Mouse (Mus musculus) hindbrain, embryonic 12.5 days (tissue): ENCODE results near the gene Ntm. TPM values are rescaled to one million over a fixed set of nuclear protein-coding genes. Genes with fewer than 3 reads are reported as not detected.

Source experiments
- ATAC-seq: fragments of 200-750 bp; cut with Nextera tagmentation; 2 replicates; pipeline ENCODE4 v1.8.0; 2017; ENCODE audit warnings: moderate TSS enrichment; ENCODE audit not compliant: low FRiP score
- H3K27ac ChIP-seq: fragments of 300-500 bp; sonication (generic); 2 replicates; pipeline ENCODE4 v1.5.1; 2016; ENCODE audit warnings: mild to moderate bottlenecking
- H3K27me3 ChIP-seq: fragments of 300-500 bp; sonication (generic); 2 replicates; pipeline ENCODE4 v1.6.1; 2016; ENCODE audit warnings: mild to moderate bottlenecking
- H3K36me3 ChIP-seq: fragments of 300-500 bp; sonication (generic); 2 replicates; pipeline ENCODE4 v1.6.1; 2016; ENCODE audit warnings: mild to moderate bottlenecking
- H3K4me1 ChIP-seq: fragments of 300-500 bp; sonication (generic); 2 replicates; pipeline ENCODE4 v1.6.1; 2016
- H3K4me2 ChIP-seq: fragments of 300-500 bp; sonication (generic); replicated peaks from 2 replicates; pipeline ENCODE4 v1.6.1; 2016; ENCODE audit warnings: mild to moderate bottlenecking
- H3K4me3 ChIP-seq: fragments of 300-500 bp; sonication (generic); 2 replicates; pipeline ENCODE4 v1.5.1; 2016; ENCODE audit warnings: mild to moderate bottlenecking
- H3K9ac ChIP-seq: fragments of 300-500 bp; sonication (generic); 2 replicates; pipeline ENCODE4 v1.6.1; 2016; ENCODE audit warnings: mild to moderate bottlenecking, moderate library complexity
- H3K9me3 ChIP-seq: fragments of 300-500 bp; sonication (generic); replicated peaks from 2 replicates; pipeline ENCODE4 v1.6.1; 2016; ENCODE audit warnings: mild to moderate bottlenecking
- WGBS: fragments of 180-500 bp; shearing (Covaris S2); methylation state at CpG from one replicate; pipeline ENCODE4 v1.1.7; 2016; 5-methylcytosine and 5-hydroxymethylcytosine counted together
- polyA plus RNA-seq: library from polyadenylated mRNA; unstranded; fragments of >200 nt; fragmentation: Nextera tagmentation; extraction: Ambion mirVana; gene quantifications from 2 replicates; pipeline ENCODE4 v1.2.1, GENCODE M21; 2016

Gene Ntm
- polyA plus RNA-seq, 1 experiment from 2014 or later, result 61.3 TPM

- WGBS, result 82% methylated on average over 5 of the region's 5 CpGs
- peaks cover 5% of the 10 kb centered on the region for H3K9me3 ChIP-seq
- no peak for ATAC-seq
- no peak overlapping the region for H3K4me2 ChIP-seq
- peaks cover 9% of the 10 kb centered on the region for H3K4me1 ChIP-seq
- H3K36me3 ChIP-seq, result no peaks in the 10 kb centered on the region
- H3K27ac ChIP-seq, result peak overlapping the region; percentile 30; the same call in 1 of the 2 replicates
- no peaks in the 10 kb centered on the region for H3K27me3 ChIP-seq
- H3K4me3 ChIP-seq, result no peak overlapping the region
- no peak overlapping the region for H3K9ac ChIP-seq
These were observed 832.1 kb downstream of the Ntm start for GRCm38 (mm10) chr9:29130717-29131292.

DNA sequence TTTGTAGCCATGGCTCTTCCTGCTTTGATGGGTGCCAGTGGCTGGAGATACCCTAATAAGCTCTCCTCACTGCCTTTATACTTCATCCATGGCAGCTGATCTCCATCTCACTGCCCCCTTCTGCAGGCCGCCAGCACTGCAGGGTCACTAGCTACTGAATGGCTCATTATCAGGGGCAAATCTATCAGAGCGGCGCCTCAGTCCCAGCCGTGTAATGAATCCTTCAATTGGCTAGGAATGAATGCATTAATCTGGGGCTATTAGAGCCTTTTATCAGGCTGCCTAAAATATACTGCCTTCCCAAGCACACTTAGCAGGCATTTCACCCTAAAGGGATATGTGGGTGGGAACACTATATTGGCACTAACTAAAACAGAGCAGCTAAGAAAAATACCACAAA lies 832.6 kb downstream of the Ntm start:
- Histone ChIP-seq H3K9me3 (peaks cover 5% of the 10 kb centered on the region), H3K36me3 (no peaks in the 10 kb centered on the region), H3K9ac (no peak overlapping the region), H3K4me1 (peaks cover 9% of the 10 kb centered on the region), H3K27ac (peak overlapping the region; percentile 30; the same call in 1 of the 2 replicates), H3K4me2 (no peak overlapping the region), H3K4me3 (no peak overlapping the region), H3K27me3 (no peaks in the 10 kb centered on the region)
- peak; percentile 56; the same call in 1 of the 2 replicates for ATAC-seq
- 37% methylated on average over 4 of the region's 4 CpGs for WGBS

- H3K36me3 ChIP-seq, result no peaks in the 10 kb centered on the region
- no peaks in the 10 kb centered on the region for H3K27me3 ChIP-seq
- H3K4me1 ChIP-seq, result peaks cover 9% of the 10 kb centered on the region
- H3K27ac ChIP-seq, result no peak overlapping the region
- peaks cover 5% of the 10 kb centered on the region for H3K9me3 ChIP-seq
- no peak overlapping the region for H3K4me3 ChIP-seq
- no peak overlapping the region for H3K9ac ChIP-seq
- 94% methylated on average over 2 of the region's 2 CpGs for WGBS
- ATAC-seq, result no peak
- H3K4me2 ChIP-seq, result no peak overlapping the region
These were observed 834.5 kb downstream of the Ntm start for GRCm38 (mm10) chr9:29128416-29128815.

- H3K27me3 ChIP-seq, result no peaks in the 10 kb centered on the region
- no peak overlapping the region for H3K9ac ChIP-seq
- H3K4me1 ChIP-seq, result no peaks in the 10 kb centered on the region
- ATAC-seq, result no peak
- no peak overlapping the region for H3K27ac ChIP-seq
- H3K9me3 ChIP-seq, result no peaks in the 10 kb centered on the region
- no peak overlapping the region for H3K4me2 ChIP-seq
- no peak overlapping the region for H3K4me3 ChIP-seq
- no peaks in the 10 kb centered on the region for H3K36me3 ChIP-seq
- WGBS, result 77% methylated on average over 3 of the region's 3 CpGs
These were observed 838.5 kb downstream of the Ntm start for GRCm38 (mm10) chr9:29124455-29124854.

GRCm38 (mm10) chr9:29123828-29124227 lies 839.1 kb downstream of the Ntm start:
- no peak overlapping the region for H3K4me2 ChIP-seq
- H3K4me1 ChIP-seq, result no peaks in the 10 kb centered on the region
- ATAC-seq, result no peak
- H3K9ac ChIP-seq, result no peak overlapping the region
- no peaks in the 10 kb centered on the region for H3K27me3 ChIP-seq
- H3K9me3 ChIP-seq, result no peaks in the 10 kb centered on the region
- H3K4me3 ChIP-seq, result no peak overlapping the region
- no peaks in the 10 kb centered on the region for H3K36me3 ChIP-seq
- no peak overlapping the region for H3K27ac ChIP-seq
- WGBS, result 83% methylated on average over 2 of the region's 2 CpGs

DNA sequence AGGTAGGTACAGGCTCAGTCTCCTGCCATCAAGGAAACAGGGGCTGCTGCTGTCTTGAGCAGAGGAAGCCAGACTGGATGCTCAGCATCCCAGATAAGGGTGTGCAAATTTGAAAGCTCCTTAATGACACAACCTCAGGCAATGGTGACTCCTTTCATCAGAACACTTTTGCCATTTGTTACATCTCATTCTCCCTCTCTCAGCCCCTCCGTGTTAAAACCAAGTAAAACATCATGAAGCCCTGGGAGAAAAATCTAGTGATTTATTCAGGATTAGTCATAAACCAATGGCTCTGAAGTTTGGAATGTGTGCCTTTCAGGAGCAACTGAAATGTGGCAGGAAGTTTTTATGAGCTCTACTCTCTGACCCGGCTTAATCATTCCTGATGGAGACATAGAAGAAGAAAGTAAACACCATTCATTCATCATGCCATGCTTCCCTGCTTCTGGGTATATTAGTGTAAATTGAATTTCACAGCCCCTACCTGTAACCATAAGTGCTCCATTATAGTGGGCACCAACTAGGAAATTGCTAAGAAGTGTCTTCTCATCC lies 845.3 kb downstream of the Ntm start:
- no peak for ATAC-seq
- Histone ChIP-seq H3K9ac (no peak overlapping the region), H3K27me3 (no peaks in the 10 kb centered on the region), H3K9me3 (no peaks in the 10 kb centered on the region), H3K27ac (no peak overlapping the region), H3K4me2 (no peak overlapping the region), H3K4me3 (no peak overlapping the region), H3K36me3 (no peaks in the 10 kb centered on the region), H3K4me1 (no peaks in the 10 kb centered on the region)
- 80% methylated on average over 2 of the region's 2 CpGs for WGBS

GRCm38 (mm10) chr9:29115337-29115736 lies 847.6 kb downstream of the Ntm start:
- Histone ChIP-seq H3K27me3 (no peaks in the 10 kb centered on the region), H3K36me3 (no peaks in the 10 kb centered on the region), H3K9me3 (no peaks in the 10 kb centered on the region), H3K4me3 (no peak overlapping the region), H3K27ac (no peak overlapping the region), H3K4me1 (no peaks in the 10 kb centered on the region), H3K9ac (no peak overlapping the region), H3K4me2 (no peak overlapping the region)
- WGBS, result 64% methylated on average over 2 of the region's 2 CpGs
- no peak for ATAC-seq

- Histone ChIP-seq H3K4me1 (no peaks in the 10 kb centered on the region), H3K27ac (no peak overlapping the region), H3K27me3 (no peaks in the 10 kb centered on the region), H3K9ac (no peak overlapping the region), H3K4me3 (no peak overlapping the region), H3K36me3 (no peaks in the 10 kb centered on the region), H3K9me3 (no peaks in the 10 kb centered on the region), H3K4me2 (no peak overlapping the region)
- 64% methylated on average over 3 of the region's 3 CpGs for WGBS
- ATAC-seq, result no peak
These were observed 856.2 kb downstream of the Ntm start for GRCm38 (mm10) chr9:29106771-29107170.

GRCm38 (mm10) chr9:29104442-29104841 lies 858.5 kb downstream of the Ntm start:
- WGBS, result 81% methylated on average over 5 of the region's 5 CpGs
- no peaks in the 10 kb centered on the region for H3K4me1 ChIP-seq
- no peak overlapping the region for H3K4me2 ChIP-seq
- H3K9me3 ChIP-seq, result no peaks in the 10 kb centered on the region
- H3K27ac ChIP-seq, result no peak overlapping the region
- H3K27me3 ChIP-seq, result no peaks in the 10 kb centered on the region
- ATAC-seq, result no peak
- H3K36me3 ChIP-seq, result no peaks in the 10 kb centered on the region
- no peak overlapping the region for H3K4me3 ChIP-seq
- H3K9ac ChIP-seq, result no peak overlapping the region

GRCm38 (mm10) chr9:29103993-29104392 lies 858.9 kb downstream of the Ntm start:
- H3K27me3 ChIP-seq, result no peaks in the 10 kb centered on the region
- no peak overlapping the region for H3K9ac ChIP-seq
- no peaks in the 10 kb centered on the region for H3K36me3 ChIP-seq
- H3K9me3 ChIP-seq, result no peaks in the 10 kb centered on the region
- ATAC-seq, result no peak
- H3K4me3 ChIP-seq, result no peak overlapping the region
- H3K4me2 ChIP-seq, result no peak overlapping the region
- no peaks in the 10 kb centered on the region for H3K4me1 ChIP-seq
- WGBS, result 54% methylated on average over 6 of the region's 6 CpGs
- H3K27ac ChIP-seq, result no peak overlapping the region

GRCm38 (mm10) chr9:29100624-29101023 lies 862.3 kb downstream of the Ntm start:
- Histone ChIP-seq H3K4me2 (no peak overlapping the region), H3K27me3 (no peaks in the 10 kb centered on the region), H3K4me1 (no peaks in the 10 kb centered on the region), H3K36me3 (no peaks in the 10 kb centered on the region), H3K9me3 (no peaks in the 10 kb centered on the region), H3K27ac (no peak overlapping the region), H3K4me3 (no peak overlapping the region), H3K9ac (no peak overlapping the region)
- ATAC-seq, result no peak
- 78% methylated on average over 5 of the region's 5 CpGs for WGBS

DNA sequence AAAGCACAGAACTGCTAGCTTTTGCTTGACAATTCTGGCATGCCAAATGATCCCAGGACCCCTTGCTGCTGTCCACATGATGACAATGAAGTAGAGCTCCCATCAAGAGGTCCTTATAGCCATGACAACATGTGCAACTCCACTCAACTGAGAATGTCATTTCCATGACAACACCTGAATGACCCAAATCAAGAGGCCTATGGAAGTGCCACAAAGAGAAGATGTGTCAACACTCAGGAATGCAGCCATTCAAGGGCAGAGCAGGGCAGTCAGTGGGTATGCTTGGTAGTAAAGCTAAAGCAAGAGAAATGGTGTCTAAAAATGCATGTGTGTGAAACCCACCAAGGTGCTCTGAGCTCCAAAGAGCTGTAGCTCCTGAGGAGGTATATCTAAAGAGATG lies 870.5 kb downstream of the Ntm start:
- Histone ChIP-seq H3K4me3 (no peak overlapping the region), H3K4me1 (no peaks in the 10 kb centered on the region), H3K9me3 (no peaks in the 10 kb centered on the region), H3K27ac (no peak overlapping the region), H3K27me3 (no peaks in the 10 kb centered on the region), H3K36me3 (no peaks in the 10 kb centered on the region), H3K9ac (no peak overlapping the region), H3K4me2 (no peak overlapping the region)
- ATAC-seq, result no peak

- Histone ChIP-seq H3K36me3 (no peaks in the 10 kb centered on the region), H3K27ac (no peak overlapping the region), H3K4me2 (no peak overlapping the region), H3K4me1 (no peaks in the 10 kb centered on the region), H3K27me3 (no peaks in the 10 kb centered on the region), H3K4me3 (no peak overlapping the region), H3K9me3 (no peaks in the 10 kb centered on the region), H3K9ac (no peak overlapping the region)
- ATAC-seq, result no peak
- WGBS, result 63% methylated on average over 5 of the region's 5 CpGs
These were observed 874.3 kb downstream of the Ntm start for GRCm38 (mm10) chr9:29088657-29089056.
